In genomic region chr13:113877420-113877819, GRCm38 (mm10) we compare ENCODE assay signal across 8 mouse cellular contexts.
DNase-seq lines count a peak whose midpoint lies in the region; ATAC-seq and TF ChIP-seq lines count a peak whose summit lies in the region.

No protein-coding gene starts in this region.

- WGBS in hindbrain, embryonic 14.5 days, result 10% methylated on average over 5 of the region's 5 CpGs
- WGBS in limb, embryonic 11.5 days, result 18% methylated on average over 5 of the region's 5 CpGs
- 3% methylated on average over 5 of the region's 5 CpGs for WGBS in olfactory bulb, adult 2 months

- TF ChIP-seq CTCF in embryonic fibroblast, embryonic 13.5 days (IDR thresholded peaks at IDR 0.05; ENCODE audit: borderline replicate concordance, insufficient read depth, low read length), result peak; percentile 93
- peak; percentile 36; the same call in 1 of the 2 replicates for TF ChIP-seq CTCF in olfactory bulb, adult 2 months (IDR thresholded peaks at IDR 0.05; ENCODE audit: insufficient read depth, low read depth, low read length)

- no peak overlapping the region for H3K9ac ChIP-seq in hindbrain, embryonic 14.5 days
- no peak overlapping the region for H3K9ac ChIP-seq in limb, embryonic 11.5 days (ENCODE audit: low read length)

- H3K4me2 ChIP-seq in hindbrain, embryonic 14.5 days (replicated peaks), result no peak overlapping the region
- H3K4me2 ChIP-seq in limb, embryonic 11.5 days (ENCODE audit: low read depth, severe bottlenecking), result no peak overlapping the region

- H3K9me3 ChIP-seq in hindbrain, embryonic 14.5 days (ENCODE audit: control insufficient read depth, low read length), result no peaks in the 10 kb centered on the region
- H3K9me3 ChIP-seq in limb, embryonic 11.5 days (ENCODE audit: control insufficient read depth, low read length), result no peaks in the 10 kb centered on the region

- no peaks in the 10 kb centered on the region for H3K36me3 ChIP-seq in hindbrain, embryonic 14.5 days (replicated peaks; ENCODE audit: control insufficient read depth, insufficient read depth)
- no peaks in the 10 kb centered on the region for H3K36me3 ChIP-seq in limb, embryonic 11.5 days (ENCODE audit: control insufficient read depth, insufficient read depth, low read length)

- peak; percentile 49 for DNase-seq in urinary bladder, postnatal 25 days (ENCODE audit: low spot score)
- DNase-seq in urinary bladder, postnatal 4 days (ENCODE audit: low spot score in 2 of 2), result no peak
- peak; percentile 63 for DNase-seq in adrenal gland, postnatal 25 days
- DNase-seq in hindbrain, embryonic 14.5 days (ENCODE audit: low spot score), result peak; percentile 90
- DNase-seq in limb, embryonic 11.5 days (ENCODE audit: low spot score), result peak; percentile 81

- H3K27me3 ChIP-seq in hindbrain, embryonic 14.5 days (ENCODE audit: control insufficient read depth, insufficient read depth, low read length), result no peaks in the 10 kb centered on the region
- no peaks in the 10 kb centered on the region for H3K27me3 ChIP-seq in limb, embryonic 11.5 days (ENCODE audit: control insufficient read depth, insufficient read depth, low read length)

- H3K4me1 ChIP-seq in embryonic fibroblast, embryonic 13.5 days (ENCODE audit: control insufficient read depth, insufficient read depth, low read length), result peaks cover 2% of the 10 kb centered on the region; the same call in 1 of the 2 replicates
- peaks cover 32% of the 10 kb centered on the region for H3K4me1 ChIP-seq in hindbrain, embryonic 14.5 days (replicated peaks; ENCODE audit: control insufficient read depth, insufficient read depth, low read length)
- peaks cover 12% of the 10 kb centered on the region for H3K4me1 ChIP-seq in limb, embryonic 11.5 days (ENCODE audit: control insufficient read depth, insufficient read depth, low read length)
- peaks cover 3% of the 10 kb centered on the region; the same call in 1 of the 2 replicates for H3K4me1 ChIP-seq in olfactory bulb, adult 2 months (ENCODE audit: control insufficient read depth, insufficient read depth, low read length)

- no peak for TF ChIP-seq POLR2A in embryonic fibroblast, embryonic 13.5 days (IDR thresholded peaks at IDR 0.05; ENCODE audit: low read depth, low read length)
- no peak for TF ChIP-seq POLR2A in olfactory bulb, adult 2 months (IDR thresholded peaks at IDR 0.05; ENCODE audit: insufficient read depth, low read depth, low read length)

- no peak overlapping the region for H3K27ac ChIP-seq in embryonic fibroblast, embryonic 13.5 days (ENCODE audit: insufficient read depth, low read length)
- H3K27ac ChIP-seq in hindbrain, embryonic 14.5 days, result no peak overlapping the region
- H3K27ac ChIP-seq in limb, embryonic 11.5 days (replicated peaks; ENCODE audit: low read depth, low read length), result no peak overlapping the region
- no peak overlapping the region for H3K27ac ChIP-seq in olfactory bulb, adult 2 months (ENCODE audit: insufficient read depth, low read depth, low read length)

- peak; percentile 68; the same call in 1 of the 2 replicates for ATAC-seq in hindbrain, embryonic 14.5 days (ENCODE audit: low FRiP score)
- ATAC-seq in limb, embryonic 11.5 days (ENCODE audit: insufficient number of reproducible peaks, low FRiP score, low TSS enrichment, low read depth), result no peak
- no peak; the same call in 1 of the 2 replicates for ATAC-seq in erythroid progenitor cell, adult 5-6 weeks (replicated peaks; ENCODE audit: low FRiP score, poor library complexity, severe bottlenecking)

- H3K4me3 ChIP-seq in embryonic fibroblast, embryonic 13.5 days (ENCODE audit: insufficient read depth, low read length), result no peak overlapping the region
- no peak overlapping the region for H3K4me3 ChIP-seq in hindbrain, embryonic 14.5 days (replicated peaks; ENCODE audit: low read length)
- H3K4me3 ChIP-seq in limb, embryonic 11.5 days (ENCODE audit: low read depth, low read length), result no peak overlapping the region
- no peak overlapping the region for H3K4me3 ChIP-seq in olfactory bulb, adult 2 months (ENCODE audit: insufficient read depth, low read depth, low read length)

Comparison
In these comparisons a context has a peak if more than half of its experiments do, and no peak if none do; other contexts are left out.
1. DNase-seq: peak in urinary bladder, postnatal 25 days (single experiment), adrenal gland, postnatal 25 days (single experiment), hindbrain, embryonic 14.5 days (single experiment) and limb, embryonic 11.5 days (single experiment); none in urinary bladder, postnatal 4 days (0 of 2).